Mouse (Mus musculus) myocyte (in vitro differentiated cells): ENCODE results near the gene Ppp3ca. TPM values are rescaled to one million over a fixed set of nuclear protein-coding genes. Genes with fewer than 3 reads are reported as not detected.

Experiments used
- H3K27me3 ChIP-seq: one replicate; pipeline ENCODE4 v1.6.1; 2011; ENCODE audit not compliant: control insufficient read depth, insufficient read depth, insufficient read length
- H3K36me3 ChIP-seq: one replicate; pipeline ENCODE4 v1.6.1; 2011; ENCODE audit not compliant: control insufficient read depth, insufficient read depth
- H3K4me2 ChIP-seq: one replicate; pipeline ENCODE4 v1.6.1; 2011; ENCODE audit warnings: low read depth, control low read depth
- H3K4me3 ChIP-seq: one replicate; pipeline ENCODE4 v1.5.1; 2011; ENCODE audit warnings: mild to moderate bottlenecking, control low read depth, moderate library complexity
- H3K79me2 ChIP-seq: one replicate; pipeline ENCODE4 v1.6.1; 2011; ENCODE audit not compliant: control insufficient read depth, insufficient read depth
- H3ac ChIP-seq: one replicate; pipeline ENCODE4 v1.6.1; 2011; ENCODE audit not compliant: control insufficient read depth, insufficient read length
- CEBPB ChIP-seq: IDR thresholded peaks from 2 replicates; pipeline ENCODE4 v1.6.1; 2011; ENCODE audit warnings: mild to moderate bottlenecking, moderate library complexity; ENCODE audit not compliant: poor library complexity, insufficient read depth, severe bottlenecking
- E2F4 ChIP-seq: IDR thresholded peaks from one replicate; pipeline ENCODE4 v1.6.1; 2011; ENCODE audit warnings: mild to moderate bottlenecking, control low read depth, moderate library complexity; ENCODE audit not compliant: insufficient read depth
- MAX ChIP-seq: IDR thresholded peaks from one replicate; pipeline ENCODE4 v1.6.1; 2011; ENCODE audit warnings: low read depth, mild to moderate bottlenecking, control low read depth
- MYOD1 ChIP-seq, 3 experiments: IDR thresholded peaks; one replicate each; pipeline ENCODE4 v1.6.1; 2011; ENCODE audit warnings: control low read depth in 2 of 3, low read depth in 2 of 3, mild to moderate bottlenecking in 2 of 3, moderate library complexity in 1 of 3; ENCODE audit not compliant: insufficient read length in 2 of 3, control insufficient read depth in 1 of 3
- MYOG ChIP-seq, 3 experiments: IDR thresholded peaks; one replicate each; pipeline ENCODE4 v1.6.1; 2011; ENCODE audit warnings: control low read depth in 2 of 3, low read depth in 2 of 3, mild to moderate bottlenecking in 2 of 3; ENCODE audit not compliant: insufficient read length in 2 of 3, control insufficient read depth in 1 of 3, insufficient read depth in 1 of 3
- POLR2A ChIP-seq: IDR thresholded peaks from one replicate; pipeline ENCODE4 v1.6.1; 2011; ENCODE audit warnings: low read depth, mild to moderate bottlenecking, control low read depth, moderate library complexity; ENCODE audit not compliant: insufficient read length
- POLR2AphosphoS2 ChIP-seq: IDR thresholded peaks from one replicate; pipeline ENCODE4 v1.6.1; 2011; ENCODE audit warnings: low read depth, control low read depth; ENCODE audit not compliant: insufficient read length
- REST ChIP-seq: IDR thresholded peaks from one replicate; pipeline ENCODE4 v1.6.1; 2011; ENCODE audit warnings: mild to moderate bottlenecking, control low read depth, moderate library complexity; ENCODE audit not compliant: insufficient read depth, insufficient read length
- SRF ChIP-seq: IDR thresholded peaks from one replicate; pipeline ENCODE4 v1.6.1; 2011; ENCODE audit warnings: low read depth; ENCODE audit not compliant: control insufficient read depth, insufficient read length
- TCF12 ChIP-seq: IDR thresholded peaks from one replicate; pipeline ENCODE4 v1.6.1; 2011; ENCODE audit warnings: mild to moderate bottlenecking, control low read depth; ENCODE audit not compliant: poor library complexity, insufficient read depth, severe bottlenecking
- TCF3 ChIP-seq: IDR thresholded peaks from one replicate; pipeline ENCODE4 v1.6.1; 2011; ENCODE audit warnings: low read depth, control low read depth; ENCODE audit not compliant: insufficient read length
- USF1 ChIP-seq: IDR thresholded peaks from one replicate; pipeline ENCODE4 v1.6.1; 2011; ENCODE audit warnings: low read depth, mild to moderate bottlenecking, control low read depth, moderate library complexity
- polyA plus RNA-seq: library from polyadenylated mRNA; unstranded; fragments of >200 nt; fragmentation: generic; extraction: Trizol; gene quantifications from one replicate; pipeline ENCODE4 v1.2.1, GENCODE M21; 2012; ENCODE audit warnings: missing spikeins

Ppp3ca gene
- polyA plus RNA-seq, 1 experiment: 34.0 TPM

- Histone ChIP-seq H3K79me2 (no peaks in the 10 kb centered on the region), H3K36me3 (peaks cover 16% of the 10 kb centered on the region), H3K4me2 (no peak overlapping the region), H3ac (no peak overlapping the region), H3K27me3 (no peaks in the 10 kb centered on the region), H3K4me3 (no peak overlapping the region)
- TF ChIP-seq E2F4: no peak
- TF ChIP-seq TCF12: no peak
Measured at GRCm38 (mm10) chr3:136909534-136909933, 239.6 kb downstream of the Ppp3ca start.

- TF ChIP-seq REST: no peak
- no peak for TF ChIP-seq CEBPB
- TF ChIP-seq TCF3: no peak
- no peak for TF ChIP-seq E2F4
- no peak for TF ChIP-seq MAX
- no peak for TF ChIP-seq POLR2AphosphoS2
- TF ChIP-seq USF1: no peak
- no peak for TF ChIP-seq TCF12
- H3K79me2 ChIP-seq: no peaks in the 10 kb centered on the region
- peaks cover 9% of the 10 kb centered on the region for H3K36me3 ChIP-seq
- H3K4me3 ChIP-seq: no peak overlapping the region
- H3K4me2 ChIP-seq: no peak overlapping the region
- no peak overlapping the region for H3ac ChIP-seq
- H3K27me3 ChIP-seq: no peaks in the 10 kb centered on the region
Measured at GRCm38 (mm10) chr3:136911276-136911675, 241.4 kb downstream of the Ppp3ca start.

- no peak for TF ChIP-seq TCF3
- TF ChIP-seq REST: no peak
- no peak for TF ChIP-seq SRF
- no peak for TF ChIP-seq E2F4
- no peak for TF ChIP-seq MYOG (IDR thresholded peaks at IDR 0.05; ENCODE audit: control insufficient read depth in 1 of 3, insufficient read depth in 1 of 3, insufficient read length in 2 of 3, low read depth in 2 of 3)
- no peak for TF ChIP-seq POLR2A
- no peak for TF ChIP-seq POLR2AphosphoS2
- TF ChIP-seq MYOD1 (IDR thresholded peaks at IDR 0.05; ENCODE audit: control insufficient read depth in 1 of 3, insufficient read length in 2 of 3, low read depth in 2 of 3): no peak
- no peak for TF ChIP-seq CEBPB
- no peak for TF ChIP-seq USF1
- no peak for TF ChIP-seq TCF12
- H3ac ChIP-seq: no peak overlapping the region
- no peaks in the 10 kb centered on the region for H3K27me3 ChIP-seq
- no peak overlapping the region for H3K4me3 ChIP-seq
- H3K4me2 ChIP-seq: no peak overlapping the region
- H3K36me3 ChIP-seq: peaks cover 17% of the 10 kb centered on the region
- no peaks in the 10 kb centered on the region for H3K79me2 ChIP-seq
Measured at GRCm38 (mm10) chr3:136917080-136917479, 247.2 kb downstream of the Ppp3ca start.

GRCm38 (mm10) chr3:136933071-136933470, 263.1 kb downstream of the Ppp3ca start:
- no peak overlapping the region for H3K4me3 ChIP-seq
- no peak overlapping the region for H3K4me2 ChIP-seq
- TF ChIP-seq E2F4: no peak
- H3K79me2 ChIP-seq: no peaks in the 10 kb centered on the region
- no peak overlapping the region for H3ac ChIP-seq
- no peaks in the 10 kb centered on the region for H3K27me3 ChIP-seq
- H3K36me3 ChIP-seq: peaks cover 29% of the 10 kb centered on the region

GRCm38 (mm10) chr3:136940733-136941601, 271.0 kb downstream of the Ppp3ca start:
- H3ac ChIP-seq: no peak overlapping the region
- TF ChIP-seq MYOD1 (IDR thresholded peaks at IDR 0.05; ENCODE audit: control insufficient read depth in 1 of 3, insufficient read length in 2 of 3, low read depth in 2 of 3): no peak
- TF ChIP-seq POLR2AphosphoS2: no peak
- no peak for TF ChIP-seq MAX
- TF ChIP-seq REST: no peak
- no peak for TF ChIP-seq TCF12
- TF ChIP-seq E2F4: no peak
- no peaks in the 10 kb centered on the region for H3K79me2 ChIP-seq
- peak overlapping the region; percentile 31 for H3K4me2 ChIP-seq
- H3K27me3 ChIP-seq: no peaks in the 10 kb centered on the region
- peaks cover 20% of the 10 kb centered on the region for H3K36me3 ChIP-seq
- H3K4me3 ChIP-seq: no peak overlapping the region

GRCm38 (mm10) chr3:136941602-136941926, 271.6 kb downstream of the Ppp3ca start:
- TF ChIP-seq MYOD1 (IDR thresholded peaks at IDR 0.05; ENCODE audit: control insufficient read depth in 1 of 3, insufficient read length in 2 of 3, low read depth in 2 of 3): no peak
- no peak for TF ChIP-seq CEBPB
- no peak for TF ChIP-seq POLR2A
- TF ChIP-seq MAX: no peak
- TF ChIP-seq POLR2AphosphoS2: no peak
- TF ChIP-seq TCF12: no peak
- TF ChIP-seq USF1: no peak
- no peak for TF ChIP-seq E2F4
- Histone ChIP-seq H3K4me3 (no peak overlapping the region), H3K79me2 (no peaks in the 10 kb centered on the region)

More at GRCm38 (mm10) chr3:136941602-136941926, 271.6 kb downstream of the Ppp3ca start:
- Histone ChIP-seq H3K4me2 (peak overlapping the region; percentile 31), H3K36me3 (peaks cover 19% of the 10 kb centered on the region), H3ac (no peak overlapping the region), H3K27me3 (no peaks in the 10 kb centered on the region)
